In the genomic region with DNA sequence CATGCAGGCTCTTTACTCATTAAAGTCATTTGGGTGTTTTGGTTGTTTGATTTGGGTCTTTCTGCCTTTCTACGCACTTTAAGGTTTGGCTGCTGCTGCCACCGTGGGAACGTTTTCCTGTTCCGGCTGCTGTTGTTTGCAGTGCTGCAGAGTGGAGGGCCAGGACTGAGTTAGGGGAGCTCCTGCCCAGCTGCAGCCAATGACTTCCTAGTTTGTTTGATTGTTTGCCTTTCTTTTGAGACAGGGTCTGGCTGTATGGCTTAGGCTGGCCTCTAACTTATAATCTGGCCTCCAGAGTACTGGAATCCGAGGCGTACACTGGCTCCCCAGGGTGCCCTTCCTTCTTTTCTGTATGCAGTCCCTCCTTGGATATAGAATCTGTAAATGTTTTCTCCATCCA, we compare ENCODE assay signal across 21 mouse cellular contexts. TPM values are rescaled to one million over a fixed set of nuclear protein-coding genes. Genes with fewer than 3 reads are reported as not detected.
DNase-seq lines count a peak whose midpoint lies in the region; ATAC-seq and TF ChIP-seq lines count a peak whose summit lies in the region.
"Had no signal": no experiment of that assay in that cellular context is flagged by ENCODE, and none has a peak within 500 bp of the region (broad histone marks: within the 10 kb centered on the region; RNA-seq: fewer than 3 reads in every experiment).

No protein-coding gene starts in this region.

- 77% methylated on average over 6 of the region's 6 CpGs for WGBS in kidney, adult 2 months
- 46% methylated on average over 6 of the region's 6 CpGs for WGBS in neural tube, embryonic 15.5 days
- 70% methylated on average over 6 of the region's 6 CpGs for WGBS in liver, embryonic 13.5 days (ENCODE audit: insufficient replicate concordance)
- 47% methylated on average over 6 of the region's 6 CpGs for WGBS in stomach, embryonic 16.5 days
- 76% methylated on average over 6 of the region's 6 CpGs for WGBS in embryonic facial prominence, embryonic 10.5 days

- no peak overlapping the region for H3K4me2 ChIP-seq in neural tube, embryonic 15.5 days
- H3K4me2 ChIP-seq in liver, embryonic 13.5 days: no peak overlapping the region
- no peak overlapping the region for H3K4me2 ChIP-seq in stomach, embryonic 16.5 days (ENCODE audit: low read depth, low read length)
- H3K4me2 ChIP-seq: embryonic facial prominence, embryonic 13.5 days; neural tube, embryonic 12.5 days had no signal

- peak overlapping the region; percentile 29; the same call in 1 of the 2 replicates for H3K27ac ChIP-seq in kidney, adult 2 months (ENCODE audit: insufficient read depth, low read depth, low read length)
- H3K27ac ChIP-seq in neural tube, embryonic 15.5 days (replicated peaks): 0 out of 2 replicates have a peak overlapping the region, but pooled peaks have one; percentile 23
- H3K27ac ChIP-seq in liver, embryonic 13.5 days: peak overlapping the region; percentile 35; the same call in 1 of the 2 replicates
- H3K27ac ChIP-seq in stomach, embryonic 16.5 days (ENCODE audit: low read length): no peak overlapping the region
- no peak overlapping the region for H3K27ac ChIP-seq in embryonic facial prominence, embryonic 10.5 days (replicated peaks)
- H3K27ac ChIP-seq: embryonic facial prominence, embryonic 13.5 days; heart, embryonic 10.5 days; kidney, postnatal 0 days; neural tube, embryonic 12.5 days had no signal

- no peaks in the 10 kb centered on the region for H3K27me3 ChIP-seq in kidney, adult 2 months (replicated peaks; ENCODE audit: control insufficient read depth, insufficient read depth, low read length)
- H3K27me3 ChIP-seq in neural tube, embryonic 15.5 days (replicated peaks): no peaks in the 10 kb centered on the region
- no peaks in the 10 kb centered on the region for H3K27me3 ChIP-seq in liver, embryonic 13.5 days
- H3K27me3 ChIP-seq in stomach, embryonic 16.5 days (ENCODE audit: control insufficient read depth, insufficient read depth, low read length): no peaks in the 10 kb centered on the region
- H3K27me3 ChIP-seq in embryonic facial prominence, embryonic 10.5 days (replicated peaks; ENCODE audit: low read depth, poor library complexity, severe bottlenecking): no peaks in the 10 kb centered on the region
- H3K27me3 ChIP-seq: embryonic facial prominence, embryonic 13.5 days; neural tube, embryonic 12.5 days; Patski had no signal

- TF ChIP-seq POLR2A in kidney, adult 2 months (IDR thresholded peaks at IDR 0.05; ENCODE audit: low read depth, low read length): no peak

- no peak for DNase-seq in kidney, adult 2 months
- DNase-seq in kidney, postnatal 10 days: no peak
- no peak for DNase-seq in neural tube, embryonic 10.5 days (ENCODE audit: extremely low spot score, low spot score)
- DNase-seq in liver, embryonic 13.5 days: no peak
- DNase-seq in embryonic facial prominence, embryonic 10.5 days (ENCODE audit: low spot score): no peak
- DNase-seq: adrenal gland, adult 8-10 months; cerebellum, postnatal 10 days; gastrocnemius, postnatal 25 days; heart, postnatal 36 days; layer of hippocampus, postnatal 36 days; right cerebral cortex, adult 18-20 months had no signal

- no peaks in the 10 kb centered on the region for H3K9me3 ChIP-seq in neural tube, embryonic 15.5 days (replicated peaks)
- no peaks in the 10 kb centered on the region for H3K9me3 ChIP-seq in liver, embryonic 13.5 days (replicated peaks)
- no peaks in the 10 kb centered on the region for H3K9me3 ChIP-seq in stomach, embryonic 16.5 days (replicated peaks; ENCODE audit: control insufficient read depth, low read length)
- no peaks in the 10 kb centered on the region for H3K9me3 ChIP-seq in embryonic facial prominence, embryonic 10.5 days
- H3K9me3 ChIP-seq: embryonic facial prominence, embryonic 13.5 days; heart, embryonic 10.5 days; neural tube, embryonic 12.5 days had no signal

- H3K4me1 ChIP-seq in kidney, adult 2 months (ENCODE audit: control insufficient read depth, insufficient read depth, low read length): peaks cover 24% of the 10 kb centered on the region
- peaks cover 17% of the 10 kb centered on the region for H3K4me1 ChIP-seq in neural tube, embryonic 15.5 days
- peaks cover 69% of the 10 kb centered on the region for H3K4me1 ChIP-seq in liver, embryonic 13.5 days (replicated peaks)
- peaks cover 12% of the 10 kb centered on the region for H3K4me1 ChIP-seq in stomach, embryonic 16.5 days (ENCODE audit: control insufficient read depth, insufficient read depth, low read length)
- H3K4me1 ChIP-seq in embryonic facial prominence, embryonic 10.5 days: peaks cover 16% of the 10 kb centered on the region

- H3K9ac ChIP-seq in neural tube, embryonic 15.5 days (replicated peaks): no peak overlapping the region
- no peak overlapping the region for H3K9ac ChIP-seq in liver, embryonic 13.5 days
- no peak overlapping the region for H3K9ac ChIP-seq in stomach, embryonic 16.5 days (ENCODE audit: low read length)
- H3K9ac ChIP-seq: embryonic facial prominence, embryonic 13.5 days; neural tube, embryonic 12.5 days had no signal

- TF ChIP-seq CTCF in kidney, adult 2 months (conservative IDR thresholded peaks at IDR 0.05; ENCODE audit: insufficient read depth, insufficient read length, low read depth, low read length): no peak

- ATAC-seq in neural tube, embryonic 15.5 days (ENCODE audit: low FRiP score): no peak
- ATAC-seq in liver, embryonic 13.5 days (ENCODE audit: low read depth): no peak
- ATAC-seq in stomach, embryonic 16.5 days (ENCODE audit: insufficient read depth, low FRiP score): 0 out of 2 replicates have a peak, but pooled peaks have one; percentile 41
- ATAC-seq: forebrain, embryonic 14.5 days; hindbrain, embryonic 16.5 days; lung, postnatal 0 days; Patski had no signal

- no peaks in the 10 kb centered on the region for H3K36me3 ChIP-seq in kidney, adult 2 months (ENCODE audit: control insufficient read depth, insufficient read depth, low read length)
- H3K36me3 ChIP-seq in neural tube, embryonic 15.5 days: no peaks in the 10 kb centered on the region
- H3K36me3 ChIP-seq in liver, embryonic 13.5 days: peaks cover 8% of the 10 kb centered on the region; the same call in 1 of the 2 replicates
- no peaks in the 10 kb centered on the region for H3K36me3 ChIP-seq in stomach, embryonic 16.5 days (ENCODE audit: control insufficient read depth, insufficient read depth, low read length)
- peaks cover 21% of the 10 kb centered on the region for H3K36me3 ChIP-seq in embryonic facial prominence, embryonic 10.5 days (replicated peaks)

- no peak overlapping the region for H3K4me3 ChIP-seq in kidney, adult 2 months (ENCODE audit: insufficient read depth, low read depth, low read length)
- H3K4me3 ChIP-seq in neural tube, embryonic 15.5 days (replicated peaks): no peak overlapping the region
- no peak overlapping the region for H3K4me3 ChIP-seq in liver, embryonic 13.5 days (replicated peaks)
- no peak overlapping the region for H3K4me3 ChIP-seq in stomach, embryonic 16.5 days (replicated peaks; ENCODE audit: low read length)
- no peak overlapping the region for H3K4me3 ChIP-seq in embryonic facial prominence, embryonic 10.5 days
- H3K4me3 ChIP-seq: embryonic facial prominence, embryonic 13.5 days; heart, embryonic 10.5 days; neural tube, embryonic 12.5 days had no signal

RNA-seq across cellular contexts. Expression of gene Rapgef1, which starts 57.0 kb away (rescaled TPM):
- 38.9 and 41.7 TPM in 2 replicates for polyA plus RNA-seq in kidney, adult 2 months (2012; rRNA removed)
- 16.3 and 16.9 TPM in 2 replicates for polyA plus RNA-seq in neural tube, embryonic 15.5 days (2015; fragmentation: Nextera tagmentation; extraction: Ambion mirVana)
- 5.3 and 5.4 TPM in 2 replicates for polyA plus RNA-seq in liver, embryonic 13.5 days (2015; fragmentation: Nextera tagmentation; extraction: Ambion mirVana)
- 10.7 and 11.2 TPM in 2 replicates for polyA plus RNA-seq in stomach, embryonic 16.5 days (2015; fragmentation: Nextera tagmentation; extraction: Ambion mirVana)
- 16.5 and 17.3 TPM in 2 replicates for polyA plus RNA-seq in embryonic facial prominence, embryonic 10.5 days (2016; fragmentation: Nextera tagmentation; extraction: Ambion mirVana)

Comparison
In these comparisons a context has a peak if more than half of its experiments do, and no peak if none do; other contexts are left out.
1. H3K27ac ChIP-seq: peak in kidney, adult 2 months (single experiment), neural tube, embryonic 15.5 days (single experiment) and liver, embryonic 13.5 days (single experiment); none in stomach, embryonic 16.5 days (single experiment) and embryonic facial prominence, embryonic 10.5 days (single experiment).